Mouse (Mus musculus) kidney, postnatal 0 days (tissue): ENCODE results near the gene Olfr573-ps1. TPM values are rescaled to one million over a fixed set of nuclear protein-coding genes. Genes with fewer than 3 reads are reported as not detected.

Experiments
- ATAC-seq: fragments of 200-750 bp; cut with Nextera tagmentation; replicated peaks from 2 replicates; pipeline ENCODE4 v1.8.0; 2017; ENCODE audit warnings: low read depth, moderate number of reproducible peaks, moderate TSS enrichment, moderate library complexity; ENCODE audit not compliant: low FRiP score
- DNase-seq: peaks from one replicate; pipeline ENCODE4 v3.0.0-alpha.2; 2016; ENCODE audit warnings: low spot score
- H3K27ac ChIP-seq: fragments of 300-500 bp; sonication (generic); 2 replicates; pipeline ENCODE4 v1.5.1; 2014; ENCODE audit warnings: mild to moderate bottlenecking
- H3K27me3 ChIP-seq: fragments of 300-500 bp; sonication (generic); 2 replicates; pipeline ENCODE4 v1.6.1; 2014; ENCODE audit warnings: low read length, mixed read lengths; ENCODE audit not compliant: insufficient read depth
- H3K36me3 ChIP-seq: fragments of 300-500 bp; sonication (generic); 2 replicates; pipeline ENCODE4 v1.6.1; 2014; ENCODE audit warnings: low read length, mixed read lengths; ENCODE audit not compliant: insufficient read depth
- H3K4me1 ChIP-seq: fragments of 300-500 bp; sonication (generic); replicated peaks from 2 replicates; pipeline ENCODE4 v1.6.1; 2014; ENCODE audit warnings: antibody characterized with exemption, low read length, mixed read lengths; ENCODE audit not compliant: insufficient read depth
- H3K4me2 ChIP-seq: fragments of 300-500 bp; sonication (generic); 2 replicates; pipeline ENCODE4 v1.6.1; 2014; ENCODE audit warnings: mild to moderate bottlenecking, low read length, moderate library complexity, mixed read lengths
- H3K4me3 ChIP-seq: fragments of 300-500 bp; sonication (generic); replicated peaks from 2 replicates; pipeline ENCODE4 v1.5.1; 2014; ENCODE audit warnings: low read depth, low read length
- H3K9ac ChIP-seq: fragments of 300-500 bp; sonication (generic); 2 replicates; pipeline ENCODE4 v1.6.1; 2014; ENCODE audit warnings: low read depth, low read length
- H3K9me3 ChIP-seq: fragments of 300-500 bp; sonication (generic); replicated peaks from 2 replicates; pipeline ENCODE4 v1.6.1; 2016; ENCODE audit warnings: low read length, inconsistent platforms, mixed read lengths
- CTCF ChIP-seq: IDR thresholded peaks from 2 replicates; pipeline ENCODE4 v1.5.1; 2016; ENCODE audit warnings: antibody characterized with exemption, low read depth, mild to moderate bottlenecking, moderate library complexity
- WGBS: fragments of 180-500 bp; shearing (Covaris S2); extraction: QIAGEN DNeasy Blood & Tissue Kit; methylation state at CpG from one replicate; pipeline ENCODE4 v1.1.7; 2014; 5-methylcytosine and 5-hydroxymethylcytosine counted together
- polyA plus RNA-seq: library from polyadenylated mRNA; unstranded; fragments of >200 nt; fragmentation: Nextera tagmentation; extraction: Ambion mirVana; gene quantifications from 2 replicates; pipeline ENCODE4 v1.2.1, GENCODE M21; 2015

The Olfr573-ps1 gene
- polyA plus RNA-seq, 1 experiment from 2014 or later, result not detected

- TF ChIP-seq CTCF, result no peak
- no peak overlapping the region for H3K4me3 ChIP-seq
- H3K4me2 ChIP-seq, result no peak overlapping the region
- H3K36me3 ChIP-seq, result no peaks in the 10 kb centered on the region
- no peak overlapping the region for H3K9ac ChIP-seq
- no peak overlapping the region for H3K27ac ChIP-seq
- ATAC-seq (peak; percentile 72), DNase-seq (peak; percentile 27)
- 43% methylated on average over 1 of the region's 1 CpGs for WGBS
- no peaks in the 10 kb centered on the region for H3K9me3 ChIP-seq
- H3K4me1 ChIP-seq, result no peaks in the 10 kb centered on the region
- no peaks in the 10 kb centered on the region for H3K27me3 ChIP-seq
Observed at GRCm38 (mm10) chr7:102950732-102951131, 8.4 kb upstream of the Olfr573-ps1 start.

- H3K27me3 ChIP-seq, result no peaks in the 10 kb centered on the region
- WGBS, result 88% methylated on average over 1 of the region's 1 CpGs
Observed at GRCm38 (mm10) chr7:102948167-102948566, 5.8 kb upstream of the Olfr573-ps1 start, which contains the start of gene Olfr574. Gene Olfr574, plus strand, starts transcription at chr7:102948467.

GRCm38 (mm10) chr7:102943417-102943816 lies 1.0 kb upstream of the Olfr573-ps1 start:
- no peak for TF ChIP-seq CTCF
- Histone ChIP-seq H3K9me3 (no peaks in the 10 kb centered on the region), H3K4me3 (no peak overlapping the region), H3K4me2 (no peak overlapping the region), H3K36me3 (no peaks in the 10 kb centered on the region), H3K27ac (no peak overlapping the region), H3K27me3 (no peaks in the 10 kb centered on the region), H3K9ac (no peak overlapping the region), H3K4me1 (no peaks in the 10 kb centered on the region)
- WGBS, result 91% methylated on average over 1 of the region's 1 CpGs
- ATAC-seq (no peak), DNase-seq (no peak)

More at GRCm38 (mm10) chr7:102948167-102948566, 5.8 kb upstream of the Olfr573-ps1 start, which contains the start of gene Olfr574:
- no peak within 1 kb of the TSS for H3K4me2 ChIP-seq
- H3K36me3 ChIP-seq, result no peaks in the 10 kb centered on the region
- H3K9ac ChIP-seq, result no peak within 1 kb of the TSS
- no peaks in the 10 kb centered on the region for H3K9me3 ChIP-seq
- no peak within 1 kb of the TSS for H3K27ac ChIP-seq
- no peak within 1 kb of the TSS for H3K4me3 ChIP-seq
- no peak for TF ChIP-seq CTCF
- no peaks in the 10 kb centered on the region for H3K4me1 ChIP-seq
- DNase-seq (no peak), ATAC-seq (no peak)

DNA sequence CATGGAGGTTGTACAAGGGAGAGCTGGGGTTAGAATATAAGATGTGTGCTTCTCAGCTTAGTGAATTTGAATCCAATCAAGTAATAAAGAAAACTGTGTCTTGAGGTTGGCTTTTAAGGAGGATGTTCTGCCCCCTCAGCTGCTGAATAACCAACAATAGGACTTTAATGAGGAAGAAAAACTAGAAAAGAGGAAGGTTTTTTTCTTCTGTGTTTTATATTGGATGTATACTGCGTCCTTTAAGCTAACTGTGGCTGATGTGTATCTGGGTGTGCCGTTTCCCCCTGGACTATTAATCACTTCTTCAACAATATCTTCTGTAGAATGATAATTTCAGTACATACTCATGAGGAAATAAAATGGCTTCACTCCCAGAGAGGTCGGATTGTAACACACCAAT lies 15.3 kb downstream of the Olfr573-ps1 start:
- Histone ChIP-seq H3K27me3 (no peaks in the 10 kb centered on the region), H3K9me3 (no peaks in the 10 kb centered on the region), H3K27ac (no peak overlapping the region), H3K36me3 (no peaks in the 10 kb centered on the region), H3K4me2 (no peak overlapping the region), H3K9ac (no peak overlapping the region), H3K4me3 (no peak overlapping the region), H3K4me1 (no peaks in the 10 kb centered on the region)
- WGBS, result 62% methylated on average over 3 of the region's 3 CpGs
- ATAC-seq, result no peak
- no peak for DNase-seq
- TF ChIP-seq CTCF, result no peak

DNA sequence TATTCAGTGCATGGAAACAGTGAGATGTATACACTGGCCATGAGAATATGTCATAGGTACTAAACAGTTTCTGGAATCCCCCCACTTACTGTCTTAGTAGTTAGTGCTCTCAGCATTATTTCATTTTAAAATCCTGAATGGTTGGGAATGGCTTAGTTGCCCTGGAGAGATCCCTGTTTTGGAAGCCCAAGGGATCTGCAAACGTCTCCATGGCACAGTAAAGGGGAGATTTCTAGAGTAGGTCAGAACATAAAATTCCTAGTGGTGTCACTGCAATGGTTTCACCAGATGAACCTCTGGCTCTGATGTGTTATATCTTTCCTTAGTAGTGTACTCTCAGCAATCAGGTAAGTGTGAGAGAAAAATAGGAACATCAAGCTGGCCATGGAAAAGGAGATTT lies 18.3 kb downstream of the Olfr573-ps1 start, which contains the start of gene Olfr572:
Olfr572 (plus strand) TSS at position 301 of the 400 bp plus-strand sequence.
- H3K27ac ChIP-seq, result no peak within 1 kb of the TSS
- ATAC-seq, result no peak
- 69% methylated on average over 1 of the region's 1 CpGs for WGBS

GRCm38 (mm10) chr7:102919632-102920031 lies 22.7 kb downstream of the Olfr573-ps1 start:
- TF ChIP-seq CTCF, result peak; percentile 77
- WGBS, result 14% methylated on average over 1 of the region's 1 CpGs
- no peaks in the 10 kb centered on the region for H3K27me3 ChIP-seq
- no peak overlapping the region for H3K9ac ChIP-seq
- H3K27ac ChIP-seq, result no peak overlapping the region
- H3K4me3 ChIP-seq, result no peak overlapping the region
- ATAC-seq, result peak; percentile 71
- no peaks in the 10 kb centered on the region for H3K9me3 ChIP-seq
- peak; percentile 72 for DNase-seq
- no peaks in the 10 kb centered on the region for H3K36me3 ChIP-seq
- no peaks in the 10 kb centered on the region for H3K4me1 ChIP-seq
- H3K4me2 ChIP-seq, result no peak overlapping the region

More for the DNA sequence above, 18.3 kb downstream of the Olfr573-ps1 start, which contains the start of gene Olfr572:
- TF ChIP-seq CTCF, result no peak
- H3K4me1 ChIP-seq, result no peaks in the 10 kb centered on the region
- H3K4me2 ChIP-seq, result no peak within 1 kb of the TSS
- H3K4me3 ChIP-seq, result no peak within 1 kb of the TSS
- H3K27me3 ChIP-seq, result no peaks in the 10 kb centered on the region
- DNase-seq, result no peak
- H3K9me3 ChIP-seq, result no peaks in the 10 kb centered on the region
- H3K36me3 ChIP-seq, result no peaks in the 10 kb centered on the region
- H3K9ac ChIP-seq, result no peak within 1 kb of the TSS
